Mouse (Mus musculus) forebrain, embryonic 15.5 days (tissue): Measurements from ENCODE around the gene Gm10670. TPM values are rescaled to one million over a fixed set of nuclear protein-coding genes. Genes with fewer than 3 reads are reported as not detected.
"Not testable (repeated sequence)": the region's sequence is repeated elsewhere in the genome, so short reads cannot be mapped to it uniquely, and the experiment has no call there.

ENCODE experiments used
- ATAC-seq: fragments of 200-750 bp; cut with Nextera tagmentation; replicated peaks from 2 replicates; pipeline ENCODE4 v1.8.0; 2017; ENCODE audit warnings: mild to moderate bottlenecking, moderate TSS enrichment, moderate library complexity
- H3K27ac ChIP-seq: fragments of 300-500 bp; sonication (generic); replicated peaks from 2 replicates; pipeline ENCODE4 v1.5.1; 2015; ENCODE audit warnings: mild to moderate bottlenecking, inconsistent platforms
- H3K27me3 ChIP-seq: fragments of 300-500 bp; sonication (generic); 2 replicates; pipeline ENCODE4 v1.6.1; 2015; ENCODE audit warnings: inconsistent platforms
- H3K36me3 ChIP-seq: fragments of 300-500 bp; sonication (generic); 2 replicates; pipeline ENCODE4 v1.6.1; 2015; ENCODE audit warnings: mild to moderate bottlenecking, inconsistent platforms
- H3K4me1 ChIP-seq: fragments of 300-500 bp; sonication (generic); 2 replicates; pipeline ENCODE4 v1.6.1; 2015; ENCODE audit warnings: inconsistent platforms
- H3K4me2 ChIP-seq: fragments of 300-500 bp; sonication (generic); replicated peaks from 2 replicates; pipeline ENCODE4 v1.6.1; 2015; ENCODE audit warnings: mild to moderate bottlenecking, inconsistent platforms
- H3K4me3 ChIP-seq: fragments of 300-500 bp; sonication (generic); 2 replicates; pipeline ENCODE4 v1.5.1; 2015; ENCODE audit warnings: mild to moderate bottlenecking, inconsistent platforms
- H3K9ac ChIP-seq: fragments of 300-500 bp; sonication (generic); replicated peaks from 2 replicates; pipeline ENCODE4 v1.6.1; 2015; ENCODE audit warnings: mild to moderate bottlenecking, inconsistent platforms
- H3K9me3 ChIP-seq: fragments of 300-500 bp; sonication (generic); 2 replicates; pipeline ENCODE4 v1.6.1; 2016; ENCODE audit warnings: inconsistent platforms
- WGBS: fragments of 180-500 bp; shearing (Covaris S2); methylation state at CpG from one replicate; pipeline ENCODE4 v1.1.7; 2015; ENCODE audit warnings: mixed read lengths; 5-methylcytosine and 5-hydroxymethylcytosine counted together
- polyA plus RNA-seq: library from polyadenylated mRNA; unstranded; fragments of >200 nt; fragmentation: Nextera tagmentation; extraction: Ambion mirVana; gene quantifications from 2 replicates; pipeline ENCODE4 v1.2.1, GENCODE M21; 2015

Gm10670 gene
- not detected in 2 replicates for polyA plus RNA-seq

DNA sequence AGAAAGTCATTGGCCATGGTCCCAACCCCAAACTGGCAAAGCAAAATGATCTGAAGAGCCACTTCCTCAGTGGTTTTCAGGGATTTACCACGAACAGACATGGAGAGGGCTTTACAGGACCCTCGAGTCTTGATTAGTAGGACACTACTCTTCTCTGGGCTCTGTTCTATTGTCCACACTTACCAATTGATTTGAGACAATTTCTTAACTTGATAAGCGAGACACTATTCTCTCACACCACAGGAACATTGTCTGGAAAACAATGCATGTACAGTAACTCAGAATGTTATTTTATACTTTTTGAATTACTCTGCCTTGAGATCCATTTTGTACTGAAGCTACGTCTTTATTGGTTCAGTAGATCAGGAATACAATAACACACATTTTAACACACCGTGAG is at the start of gene Gm10670:
TSS of gene Gm10670 (minus strand) at position 101 of the 400 bp plus-strand sequence.
- not testable (repeated sequence) for H3K4me2 ChIP-seq, H3K27me3 ChIP-seq, H3K9ac ChIP-seq, H3K9me3 ChIP-seq, H3K36me3 ChIP-seq, H3K4me3 ChIP-seq, H3K4me1 ChIP-seq, ATAC-seq, H3K27ac ChIP-seq
- no CpG with 5 or more reads among the region's 5 CpGs for WGBS

GRCm38 (mm10) chr7:20510434-20510833 is 35.7 kb upstream of the Gm10670 start, which contains the start of gene Vmn1r103:
Vmn1r103 (minus strand) TSS chr7:20510534.
- not testable (repeated sequence) for ATAC-seq, H3K9me3 ChIP-seq, H3K27me3 ChIP-seq, H3K27ac ChIP-seq, H3K36me3 ChIP-seq, H3K9ac ChIP-seq, H3K4me1 ChIP-seq, H3K4me3 ChIP-seq, H3K4me2 ChIP-seq
- 0% methylated on average over 1 of the region's 3 CpGs for WGBS

GRCm38 (mm10) chr7:20442493-20442892 is 32.2 kb downstream of the Gm10670 start, which contains the start of gene Vmn1r101:
Vmn1r101 (minus strand) TSS chr7:20442593.
- not testable (repeated sequence) for H3K4me3 ChIP-seq, H3K27ac ChIP-seq, H3K36me3 ChIP-seq, H3K4me2 ChIP-seq, ATAC-seq, H3K9ac ChIP-seq, H3K4me1 ChIP-seq, H3K9me3 ChIP-seq, H3K27me3 ChIP-seq
- WGBS, result no CpG with 5 or more reads among the region's 2 CpGs

Other genes starting within 250 kb of the Gm10670 start
- gene Gm4498, start 241.1 kb downstream of the Gm10670 start, polyA plus RNA-seq, result not detected in 2 replicates
- not detected in 2 replicates for gene Gm5890, start 212.1 kb downstream of the Gm10670 start, polyA plus RNA-seq
- gene Gm4133, start 140.9 kb downstream of the Gm10670 start, polyA plus RNA-seq, result not detected in 2 replicates
- gene Gm5728, start 99.5 kb downstream of the Gm10670 start, polyA plus RNA-seq, result not detected in 2 replicates
- not detected in 2 replicates for gene Vmn1r100, start 57.0 kb downstream of the Gm10670 start, polyA plus RNA-seq
- not detected in 2 replicates for gene Vmn1r101, start 32.3 kb downstream of the Gm10670 start, polyA plus RNA-seq
- gene Vmn1r103, start 35.6 kb upstream of the Gm10670 start, polyA plus RNA-seq, result not detected in 2 replicates
- gene Vmn1r104, start 58.9 kb upstream of the Gm10670 start, polyA plus RNA-seq, result not detected in 2 replicates
- not detected in 2 replicates for gene Gm5726, start 70.8 kb upstream of the Gm10670 start, polyA plus RNA-seq
- gene Gm4141, start 101.3 kb upstream of the Gm10670 start, polyA plus RNA-seq, result not detected in 2 replicates
- gene Gm4513, start 124.1 kb upstream of the Gm10670 start, polyA plus RNA-seq, result not detected in 2 replicates
- not detected in 2 replicates for gene Vmn1r107, start 194.0 kb upstream of the Gm10670 start, polyA plus RNA-seq
- gene Vmn1r111, start 228.3 kb upstream of the Gm10670 start, polyA plus RNA-seq, result not detected in 2 replicates